Mouse (Mus musculus) kidney, adult 2 months (tissue): Measurements from ENCODE around the gene Csf2rb. TPM values are rescaled to one million over a fixed set of nuclear protein-coding genes. Genes with fewer than 3 reads are reported as not detected.

Source experiments
- DNase-seq: peaks from one replicate; pipeline ENCODE4 v3.0.0; 2021
- H3K27ac ChIP-seq: fragments of 200-500 bp; 2 replicates; pipeline ENCODE4 v1.5.1; 2012; ENCODE audit warnings: low read depth, low read length, control low read depth, inconsistent platforms; ENCODE audit not compliant: insufficient read depth
- H3K27me3 ChIP-seq: fragments of 200-500 bp; replicated peaks from 2 replicates; pipeline ENCODE4 v1.6.1; 2012; ENCODE audit warnings: mild to moderate bottlenecking, moderate library complexity, low read length, inconsistent platforms; ENCODE audit not compliant: control insufficient read depth, insufficient read depth
- H3K36me3 ChIP-seq: fragments of 200-500 bp; 2 replicates; pipeline ENCODE4 v1.6.1; 2012; ENCODE audit warnings: mild to moderate bottlenecking, moderate library complexity, low read length, inconsistent platforms; ENCODE audit not compliant: control insufficient read depth, insufficient read depth
- H3K4me1 ChIP-seq: fragments of 200-500 bp; 2 replicates; pipeline ENCODE4 v1.6.1; 2011; ENCODE audit warnings: low read length; ENCODE audit not compliant: control insufficient read depth, insufficient read depth
- H3K4me3 ChIP-seq: fragments of 200-500 bp; 2 replicates; pipeline ENCODE4 v1.5.1; 2011; ENCODE audit warnings: mild to moderate bottlenecking, low read depth, low read length, control low read depth; ENCODE audit not compliant: insufficient read depth
- CTCF ChIP-seq: fragments of 200-500 bp; conservative IDR thresholded peaks from 2 replicates; pipeline ENCODE4 v1.5.1; 2011; ENCODE audit warnings: low read depth, mild to moderate bottlenecking, control low read depth, low read length, moderate library complexity, mixed read lengths; ENCODE audit not compliant: insufficient read depth, insufficient read length
- POLR2A ChIP-seq: fragments of 200-500 bp; IDR thresholded peaks from one replicate; pipeline ENCODE4 v1.6.1; 2011; ENCODE audit warnings: low read depth, low read length, control low read depth
- WGBS: fragments of 180-500 bp; shearing (Covaris S2); methylation state at CpG from one replicate; pipeline ENCODE4 v1.1.7; 2018; 5-methylcytosine and 5-hydroxymethylcytosine counted together
- polyA plus RNA-seq: library from polyadenylated mRNA; depleted of rRNA; stranded (reverse); fragments of >200 nt; gene quantifications from 2 replicates; pipeline ENCODE4 v1.2.3, GENCODE M21; 2012

Csf2rb gene
- polyA plus RNA-seq, 1 experiment = 7.3 TPM

- Histone ChIP-seq H3K27ac (no peak overlapping the region), H3K4me3 (no peak overlapping the region), H3K36me3 (no peaks in the 10 kb centered on the region), H3K27me3 (no peaks in the 10 kb centered on the region), H3K4me1 (no peaks in the 10 kb centered on the region)
- no peak for TF ChIP-seq CTCF
- no peak for TF ChIP-seq POLR2A
- no peak for DNase-seq
- WGBS = 59% methylated on average over 1 of the region's 1 CpGs
These were observed 44.1 kb downstream of the Csf2rb start for GRCm38 (mm10) chr15:78369641-78370040.

- no peak overlapping the region for H3K4me3 ChIP-seq
- DNase-seq = no peak
- H3K27ac ChIP-seq = no peak overlapping the region
- H3K36me3 ChIP-seq = no peaks in the 10 kb centered on the region
- no peaks in the 10 kb centered on the region for H3K4me1 ChIP-seq
- no peaks in the 10 kb centered on the region for H3K27me3 ChIP-seq
- TF ChIP-seq POLR2A (no peak), CTCF (no peak)
- WGBS = 58% methylated on average over 3 of the region's 3 CpGs
These were observed 47.2 kb downstream of the Csf2rb start for GRCm38 (mm10) chr15:78372796-78373195.

GRCm38 (mm10) chr15:78374204-78374603 is 48.7 kb downstream of the Csf2rb start:
- Histone ChIP-seq H3K36me3 (no peaks in the 10 kb centered on the region), H3K27me3 (no peaks in the 10 kb centered on the region), H3K4me1 (no peaks in the 10 kb centered on the region), H3K4me3 (no peak overlapping the region), H3K27ac (no peak overlapping the region)
- peak; percentile 9 for DNase-seq
- WGBS = 42% methylated on average over 3 of the region's 3 CpGs
- TF ChIP-seq POLR2A (no peak), CTCF (no peak)

- DNase-seq = no peak
- Histone ChIP-seq H3K27ac (no peak overlapping the region), H3K4me1 (peaks cover 6% of the 10 kb centered on the region; the same call in 1 of the 2 replicates), H3K27me3 (no peaks in the 10 kb centered on the region), H3K4me3 (no peak overlapping the region), H3K36me3 (no peaks in the 10 kb centered on the region)
- 87% methylated on average over 10 of the region's 10 CpGs for WGBS
- no peak for TF ChIP-seq CTCF
- no peak for TF ChIP-seq POLR2A
These were observed 52.3 kb downstream of the Csf2rb start for GRCm38 (mm10) chr15:78377859-78378258.

GRCm38 (mm10) chr15:78378556-78378955 is 53.0 kb downstream of the Csf2rb start:
- H3K4me1 ChIP-seq = peaks cover 6% of the 10 kb centered on the region; the same call in 1 of the 2 replicates
- WGBS = 71% methylated on average over 10 of the region's 10 CpGs
- no peak for TF ChIP-seq CTCF
- no peak for TF ChIP-seq POLR2A
- H3K36me3 ChIP-seq = no peaks in the 10 kb centered on the region
- DNase-seq = no peak
- H3K27me3 ChIP-seq = no peaks in the 10 kb centered on the region
- H3K27ac ChIP-seq = no peak overlapping the region
- H3K4me3 ChIP-seq = no peak overlapping the region

GRCm38 (mm10) chr15:78380208-78380607 is 54.7 kb downstream of the Csf2rb start:
- Histone ChIP-seq H3K4me3 (no peak overlapping the region), H3K4me1 (peaks cover 16% of the 10 kb centered on the region; the same call in 1 of the 2 replicates), H3K27ac (no peak overlapping the region), H3K27me3 (no peaks in the 10 kb centered on the region), H3K36me3 (no peaks in the 10 kb centered on the region)
- TF ChIP-seq CTCF = no peak
- no peak for TF ChIP-seq POLR2A
- 67% methylated on average over 2 of the region's 2 CpGs for WGBS
- DNase-seq = no peak

- no peak overlapping the region for H3K27ac ChIP-seq
- 79% methylated on average over 4 of the region's 4 CpGs for WGBS
- peaks cover 16% of the 10 kb centered on the region; the same call in 1 of the 2 replicates for H3K4me1 ChIP-seq
- TF ChIP-seq CTCF (no peak), POLR2A (no peak)
- no peak for DNase-seq
- no peaks in the 10 kb centered on the region for H3K36me3 ChIP-seq
- no peak overlapping the region for H3K4me3 ChIP-seq
- H3K27me3 ChIP-seq = no peaks in the 10 kb centered on the region
These were observed 55.2 kb downstream of the Csf2rb start for GRCm38 (mm10) chr15:78380741-78381140.

GRCm38 (mm10) chr15:78382115-78382514 is 56.6 kb downstream of the Csf2rb start:
- 78% methylated on average over 4 of the region's 4 CpGs for WGBS
- TF ChIP-seq POLR2A (no peak), CTCF (no peak)

More at GRCm38 (mm10) chr15:78382115-78382514, 56.6 kb downstream of the Csf2rb start:
- Histone ChIP-seq H3K4me1 (peaks cover 16% of the 10 kb centered on the region; the same call in 1 of the 2 replicates), H3K27me3 (no peaks in the 10 kb centered on the region), H3K4me3 (no peak overlapping the region), H3K36me3 (no peaks in the 10 kb centered on the region), H3K27ac (no peak overlapping the region)
- peak; percentile 64 for DNase-seq
